Mouse (Mus musculus): Measurements from ENCODE around the gene Abcb11. TPM values are rescaled to one million over a fixed set of nuclear protein-coding genes. Genes with fewer than 3 reads are reported as not detected.
"Not testable (repeated sequence)": the region's sequence is repeated elsewhere in the genome, so short reads cannot be mapped to it uniquely, and the experiment has no call there.

Gene Abcb11
- polyA plus RNA-seq, 1 experiment from 2014 or later = not detected

DNA sequence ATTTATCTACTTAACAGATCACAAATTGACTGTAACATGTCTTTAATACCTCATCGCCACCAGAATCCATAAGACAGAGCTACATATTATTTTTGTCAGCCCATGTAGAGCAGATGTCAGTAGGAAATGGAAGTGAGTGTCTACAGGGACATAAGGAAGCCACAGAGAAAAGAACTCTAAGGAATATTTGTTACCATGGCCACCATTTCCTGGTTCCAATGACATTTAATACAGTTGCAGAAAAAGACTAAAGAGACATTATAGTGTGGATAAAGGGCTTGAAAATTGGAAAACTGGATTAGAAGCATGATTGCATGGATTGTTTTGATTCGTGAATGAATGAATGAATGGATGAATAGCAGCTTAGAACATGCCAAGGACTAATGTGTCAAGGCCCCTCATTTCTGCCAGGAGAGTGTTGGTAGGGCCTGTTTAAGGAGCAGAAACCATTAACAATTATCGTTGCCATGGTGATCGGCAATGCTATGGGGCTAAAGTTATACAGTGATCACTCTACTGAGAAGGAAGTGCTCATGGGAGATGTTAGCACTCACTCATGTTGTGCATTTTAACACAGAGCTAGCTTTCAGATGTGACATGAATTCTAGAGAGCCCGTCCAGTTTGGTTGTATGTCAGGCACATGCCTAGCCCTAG is 13.8 kb downstream of the Abcb11 start:
- no peak overlapping the region for H3K27ac ChIP-seq
- WGBS = 57% methylated on average over 5 of the region's 5 CpGs

DNA sequence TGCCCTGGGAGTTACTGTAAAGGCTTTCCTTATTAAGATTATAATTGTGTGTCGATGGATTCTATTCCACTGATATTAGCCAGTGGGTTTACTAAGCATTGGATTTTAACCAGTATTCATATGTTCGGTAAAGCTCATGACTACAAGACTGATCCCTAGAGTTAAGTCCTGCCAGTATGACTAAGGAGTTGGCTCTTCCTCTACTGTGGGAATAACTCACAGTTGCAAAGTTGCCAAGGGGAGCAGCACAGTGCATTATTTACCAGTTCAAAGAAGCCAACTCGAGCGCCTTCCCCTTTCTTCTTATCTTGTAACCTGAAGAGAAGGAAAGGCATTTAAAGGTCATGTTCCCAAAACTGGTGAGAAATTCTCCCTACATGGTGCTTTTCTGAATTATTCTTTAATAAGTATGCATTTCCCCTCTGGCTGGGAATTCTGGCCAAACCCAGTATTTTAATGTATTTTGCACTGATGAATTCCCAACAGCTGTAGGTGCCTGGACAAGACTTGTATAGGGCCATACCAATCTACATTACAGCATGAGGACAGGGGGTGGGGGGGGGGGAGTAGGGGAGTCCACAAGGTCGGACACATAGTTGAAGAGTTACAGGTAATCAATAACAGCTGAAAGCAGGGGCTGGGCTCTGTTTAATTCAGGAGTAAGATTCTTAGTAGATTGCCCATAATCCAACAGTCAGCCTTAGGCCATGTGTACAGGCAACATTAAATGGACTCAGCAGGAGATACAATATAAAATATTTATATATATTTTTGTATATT is 17.3 kb downstream of the Abcb11 start:
- Histone ChIP-seq H3K9ac (no peak overlapping the region), H3K27me3 (replicated peaks) (no peaks in the 10 kb centered on the region; the same call in 1 of the 2 replicates), H3K4me3 (no peak overlapping the region), H3K36me3 (replicated peaks) (no peaks in the 10 kb centered on the region), H3K27ac (no peak overlapping the region), H3K4me2 (no peak overlapping the region), H3K4me1 (no peaks in the 10 kb centered on the region), H3K9me3 (no peaks in the 10 kb centered on the region)
- 85% methylated on average over 5 of the region's 5 CpGs for WGBS
- ATAC-seq (replicated peaks) = no peak

More for the DNA sequence above, 13.8 kb downstream of the Abcb11 start:
- no peaks in the 10 kb centered on the region for H3K9me3 ChIP-seq
- H3K36me3 ChIP-seq (replicated peaks) = no peaks in the 10 kb centered on the region
- ATAC-seq (replicated peaks) = peak; percentile 86
- no peak overlapping the region for H3K4me2 ChIP-seq
- H3K9ac ChIP-seq = no peak overlapping the region
- no peaks in the 10 kb centered on the region; the same call in 1 of the 2 replicates for H3K27me3 ChIP-seq (replicated peaks)
- H3K4me1 ChIP-seq = no peaks in the 10 kb centered on the region
- no peak overlapping the region for H3K4me3 ChIP-seq

DNA sequence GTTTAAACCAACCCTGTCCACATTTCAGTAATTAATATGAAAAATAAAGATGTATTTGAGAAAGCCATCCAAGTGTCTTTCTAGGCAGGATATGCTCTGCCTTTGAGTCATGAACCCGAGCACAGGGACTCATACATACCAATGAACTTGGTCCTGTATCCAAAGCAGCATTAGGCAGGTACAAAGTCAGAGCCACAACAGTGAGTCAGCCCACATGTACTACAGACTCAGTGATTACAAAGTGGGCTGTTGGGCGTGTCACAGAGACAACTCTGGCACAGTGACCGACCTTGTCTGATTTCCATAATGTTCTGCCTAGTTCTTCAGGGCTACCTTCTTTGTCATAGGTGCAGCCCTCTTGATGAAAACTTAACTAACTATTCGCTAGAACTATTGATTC is 19.4 kb downstream of the Abcb11 start:
- Histone ChIP-seq H3K4me1 (no peaks in the 10 kb centered on the region), H3K36me3 (replicated peaks) (no peaks in the 10 kb centered on the region), H3K27ac (no peak overlapping the region), H3K9ac (no peak overlapping the region), H3K27me3 (replicated peaks) (no peaks in the 10 kb centered on the region; the same call in 1 of the 2 replicates), H3K4me3 (no peak overlapping the region), H3K9me3 (no peaks in the 10 kb centered on the region), H3K4me2 (no peak overlapping the region)
- 83% methylated on average over 4 of the region's 4 CpGs for WGBS
- ATAC-seq (replicated peaks) = no peak

DNA sequence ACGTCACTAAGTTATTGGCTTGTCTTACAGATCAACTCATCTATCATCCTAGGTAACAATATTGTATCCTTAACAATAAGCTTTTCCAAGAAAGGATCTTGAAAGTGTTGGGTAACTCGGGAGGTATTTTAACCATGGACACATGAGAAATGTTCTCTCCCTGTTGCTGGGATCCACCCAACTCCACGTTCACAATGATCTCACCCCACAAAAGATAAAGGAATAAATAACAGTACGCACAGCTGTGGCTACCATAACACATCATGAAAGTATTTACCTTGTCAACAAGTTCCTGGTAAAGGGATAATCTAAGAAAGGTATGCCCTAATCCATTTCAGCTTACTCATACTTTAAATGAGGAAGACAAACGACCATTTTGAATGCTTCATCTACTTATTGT is 21.0 kb downstream of the Abcb11 start:
- Histone ChIP-seq H3K27me3 (replicated peaks) (no peaks in the 10 kb centered on the region; the same call in 1 of the 2 replicates), H3K4me3 (no peak overlapping the region), H3K9me3 (no peaks in the 10 kb centered on the region), H3K4me2 (no peak overlapping the region), H3K27ac (no peak overlapping the region), H3K9ac (no peak overlapping the region), H3K4me1 (no peaks in the 10 kb centered on the region), H3K36me3 (replicated peaks) (no peaks in the 10 kb centered on the region)
- no peak for ATAC-seq (replicated peaks)
- WGBS = 76% methylated on average over 5 of the region's 5 CpGs

DNA sequence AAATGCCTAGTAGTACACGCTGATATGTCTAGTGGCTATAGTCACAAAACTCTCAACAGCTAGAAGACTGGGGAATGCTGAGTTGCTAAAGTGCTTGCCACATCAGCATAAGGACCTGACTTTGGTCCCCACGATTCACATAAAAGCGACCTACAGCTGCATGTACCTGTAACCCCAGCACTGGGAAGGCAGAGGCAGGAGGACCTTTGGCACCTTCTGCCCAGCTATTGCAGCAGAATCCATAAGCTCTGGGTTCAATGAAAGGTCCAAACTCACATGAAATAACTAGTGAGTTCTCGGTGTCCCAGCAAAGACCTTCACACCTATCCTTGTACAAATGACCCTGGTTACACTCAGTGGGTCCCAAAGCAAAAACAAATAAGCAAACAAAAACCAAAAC is 31.1 kb downstream of the Abcb11 start:
- H3K36me3 ChIP-seq (replicated peaks) = no peaks in the 10 kb centered on the region
- no peaks in the 10 kb centered on the region for H3K9me3 ChIP-seq
- H3K4me3 ChIP-seq = no peak overlapping the region
- H3K4me1 ChIP-seq = no peaks in the 10 kb centered on the region
- H3K27me3 ChIP-seq (replicated peaks) = no peaks in the 10 kb centered on the region
- no peak overlapping the region for H3K4me2 ChIP-seq
- no peak for ATAC-seq (replicated peaks)
- H3K9ac ChIP-seq = no peak overlapping the region
- 95% methylated on average over 4 of the region's 4 CpGs for WGBS
- no peak overlapping the region for H3K27ac ChIP-seq

DNA sequence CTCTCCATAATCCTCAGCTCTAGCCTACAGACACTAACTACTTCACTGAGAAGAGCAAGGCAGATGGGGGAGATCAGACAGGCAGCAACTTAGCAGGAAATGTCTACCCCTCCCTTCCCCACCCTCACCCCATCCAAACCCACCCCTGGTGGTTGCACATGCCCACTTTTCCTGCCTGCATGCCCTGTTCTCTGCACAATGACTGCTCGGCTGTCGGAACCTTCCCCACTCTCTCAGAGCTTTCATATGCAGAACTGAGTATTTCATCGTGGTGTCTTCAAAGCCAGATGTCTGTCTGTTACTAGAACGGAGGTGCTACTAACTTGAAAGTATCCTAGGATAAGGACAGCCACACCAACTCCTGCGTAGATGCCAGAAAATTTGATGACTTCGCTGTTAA is 34.3 kb downstream of the Abcb11 start:
- H3K4me1 ChIP-seq = no peaks in the 10 kb centered on the region
- no peak overlapping the region for H3K4me3 ChIP-seq
- no peak overlapping the region for H3K27ac ChIP-seq
- H3K9me3 ChIP-seq = no peaks in the 10 kb centered on the region
- no peaks in the 10 kb centered on the region for H3K36me3 ChIP-seq (replicated peaks)
- H3K4me2 ChIP-seq = no peak overlapping the region
- WGBS = 75% methylated on average over 6 of the region's 6 CpGs
- ATAC-seq (replicated peaks) = no peak
- H3K9ac ChIP-seq = no peak overlapping the region
- no peaks in the 10 kb centered on the region for H3K27me3 ChIP-seq (replicated peaks)

DNA sequence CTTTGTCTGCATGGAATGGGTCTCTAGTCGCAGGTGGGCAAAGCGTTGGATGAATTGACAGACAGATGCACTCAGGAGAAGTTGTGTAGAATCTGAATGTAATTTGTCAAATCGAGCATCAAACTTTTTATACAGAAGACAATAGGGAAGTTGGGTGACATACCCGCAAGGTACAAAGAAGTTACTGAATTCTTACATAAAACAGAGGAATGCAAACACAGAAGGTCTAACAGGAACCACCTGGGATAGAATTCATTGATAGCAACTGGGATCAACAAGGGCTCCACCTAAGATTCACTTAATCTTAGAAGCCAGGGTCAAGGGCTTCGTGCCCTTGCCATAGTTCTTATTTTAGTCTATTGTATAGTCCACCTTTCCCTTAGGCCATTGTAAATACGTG is 41.8 kb downstream of the Abcb11 start:
- H3K27me3 ChIP-seq (replicated peaks); H3K27ac ChIP-seq; H3K4me2 ChIP-seq; H3K9ac ChIP-seq; H3K4me1 ChIP-seq; H3K4me3 ChIP-seq; ATAC-seq (replicated peaks); H3K36me3 ChIP-seq (replicated peaks); H3K9me3 ChIP-seq: not testable (repeated sequence)
- 87% methylated on average over 6 of the region's 6 CpGs for WGBS

DNA sequence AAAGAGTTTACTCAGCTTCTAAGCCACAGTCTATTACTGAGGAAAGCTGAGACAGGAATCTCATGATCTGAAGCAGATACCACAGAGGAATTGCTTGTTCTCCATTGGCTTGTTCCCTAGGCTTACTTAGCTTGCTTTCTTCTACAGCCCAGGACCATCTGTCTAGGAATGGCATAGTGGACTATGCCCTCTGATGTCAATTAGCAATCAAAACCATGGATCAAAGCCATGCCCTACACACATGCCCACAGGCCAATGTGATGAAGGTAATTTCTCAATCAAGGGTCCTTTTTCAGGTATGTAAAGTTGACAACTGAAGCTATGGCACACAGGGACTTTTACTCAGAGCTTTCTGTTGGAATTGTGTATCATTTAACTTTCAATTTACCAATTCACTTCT is 47.9 kb downstream of the Abcb11 start:
- no peak overlapping the region for H3K4me2 ChIP-seq
- H3K27me3 ChIP-seq (replicated peaks) = no peaks in the 10 kb centered on the region
- H3K4me3 ChIP-seq = no peak overlapping the region
- H3K36me3 ChIP-seq (replicated peaks) = no peaks in the 10 kb centered on the region
- no peak for ATAC-seq (replicated peaks)
- no peak overlapping the region for H3K9ac ChIP-seq
- no peaks in the 10 kb centered on the region for H3K4me1 ChIP-seq
- H3K27ac ChIP-seq = no peak overlapping the region
- H3K9me3 ChIP-seq = no peaks in the 10 kb centered on the region

DNA sequence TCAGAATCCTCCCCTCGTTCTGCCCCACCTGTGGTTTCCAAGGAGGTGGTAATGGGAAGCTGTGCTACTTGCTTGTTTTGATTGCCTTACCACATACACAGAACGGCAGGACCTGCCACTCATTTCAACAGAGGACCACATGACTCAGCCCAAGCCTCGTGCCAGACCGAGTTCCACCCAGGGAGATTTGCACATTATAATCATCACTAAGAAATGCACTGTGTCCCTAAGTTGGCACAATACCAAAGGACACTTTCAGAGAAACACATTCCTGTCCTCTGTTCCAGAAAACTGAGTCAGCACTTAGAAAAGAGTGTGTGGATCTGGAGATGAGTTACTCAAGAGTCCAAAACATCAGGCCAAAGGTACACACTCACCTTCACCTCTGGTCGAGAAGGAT is 53.4 kb downstream of the Abcb11 start:
- Histone ChIP-seq H3K36me3 (replicated peaks) (no peaks in the 10 kb centered on the region), H3K4me1 (no peaks in the 10 kb centered on the region)
- WGBS = 69% methylated on average over 5 of the region's 5 CpGs

DNA sequence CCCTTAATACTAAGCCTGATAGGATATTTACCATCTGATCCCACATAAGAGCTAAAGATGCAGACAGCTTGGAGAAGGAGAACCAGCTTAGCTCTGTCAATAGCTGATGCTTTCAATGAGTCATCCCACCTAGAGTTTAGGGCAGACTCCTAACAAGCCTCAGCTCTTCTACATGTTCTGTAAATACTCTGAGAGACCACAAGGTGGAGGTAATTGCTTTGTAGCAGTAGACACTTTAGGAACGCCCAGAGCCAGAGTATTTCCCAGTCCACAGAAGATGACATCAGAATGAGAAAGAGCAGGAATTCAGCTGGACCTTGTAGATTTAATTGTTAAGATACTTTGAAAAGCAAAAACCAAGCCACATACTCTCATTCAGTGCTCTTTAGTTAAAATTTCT is 66.5 kb downstream of the Abcb11 start:
- H3K4me2 ChIP-seq = no peak overlapping the region
- WGBS = 8% methylated on average over 1 of the region's 1 CpGs
- no peak overlapping the region for H3K27ac ChIP-seq
- no peaks in the 10 kb centered on the region for H3K36me3 ChIP-seq (replicated peaks)
- no peaks in the 10 kb centered on the region for H3K27me3 ChIP-seq (replicated peaks)
- no peaks in the 10 kb centered on the region for H3K4me1 ChIP-seq
- no peak overlapping the region for H3K4me3 ChIP-seq
- no peak overlapping the region for H3K9ac ChIP-seq
- no peaks in the 10 kb centered on the region for H3K9me3 ChIP-seq
- ATAC-seq (replicated peaks) = no peak

More for the DNA sequence above, 53.4 kb downstream of the Abcb11 start:
- H3K4me2 ChIP-seq = no peak overlapping the region
- no peak overlapping the region for H3K9ac ChIP-seq
- H3K9me3 ChIP-seq = no peaks in the 10 kb centered on the region
- no peak overlapping the region for H3K27ac ChIP-seq
- no peak for ATAC-seq (replicated peaks)
- H3K4me3 ChIP-seq = no peak overlapping the region
- no peaks in the 10 kb centered on the region for H3K27me3 ChIP-seq (replicated peaks)

DNA sequence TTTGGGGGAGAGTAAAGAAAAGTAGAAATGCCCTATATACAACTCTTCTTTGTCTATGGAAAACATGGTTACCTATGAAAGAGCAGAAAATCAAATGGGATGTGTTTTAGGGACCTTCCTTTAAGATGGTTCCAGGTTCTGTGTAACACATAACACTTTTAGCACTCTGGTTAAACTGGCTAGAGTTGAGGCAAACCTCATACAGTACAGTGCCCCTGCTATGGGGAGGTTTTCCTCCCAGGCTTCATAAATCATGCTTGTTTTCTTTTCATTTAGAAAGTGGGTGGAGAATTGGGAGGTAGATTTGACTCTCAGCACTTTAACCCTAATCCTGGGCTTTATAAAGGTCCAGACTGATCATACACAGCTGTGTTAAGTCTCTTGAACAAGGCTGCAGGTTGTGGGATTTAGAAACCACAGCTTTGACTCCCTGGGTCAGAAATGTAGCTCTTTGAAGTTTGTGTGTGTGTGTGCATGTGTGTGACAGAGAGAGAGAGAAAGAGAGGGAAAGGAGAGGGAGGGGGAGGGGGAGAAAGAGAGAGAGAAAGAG is 78.3 kb downstream of the Abcb11 start:
- H3K9ac ChIP-seq = no peak overlapping the region

DNA sequence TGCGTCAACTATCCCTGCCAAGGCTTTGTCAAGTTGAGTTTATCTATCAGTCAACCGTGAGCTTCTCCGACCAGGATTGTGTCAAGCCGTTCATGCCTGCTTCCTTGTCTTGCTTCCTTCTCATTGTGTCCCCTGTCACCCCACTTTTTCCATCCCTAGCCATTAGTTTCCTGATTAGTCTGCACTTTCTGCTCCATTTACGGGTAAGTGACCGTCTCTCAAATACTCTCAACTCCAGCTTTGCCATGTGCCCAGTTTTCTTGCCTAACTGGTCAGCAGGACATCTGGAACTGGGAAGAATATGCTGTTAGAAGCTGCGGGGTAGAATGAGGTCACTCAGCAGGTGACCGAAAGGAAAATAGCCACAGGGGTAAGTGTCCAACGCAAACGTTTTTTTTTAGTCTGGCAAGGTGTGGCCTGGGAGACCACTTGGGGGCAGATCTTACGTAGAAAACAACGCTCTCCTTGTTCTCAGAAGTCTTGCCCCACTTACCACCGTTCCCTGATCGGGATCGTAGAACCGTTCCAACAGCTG is 94.1 kb downstream of the Abcb11 start:
- ATAC-seq (replicated peaks) = no peak
- no peak overlapping the region for H3K4me3 ChIP-seq
- no peaks in the 10 kb centered on the region for H3K27me3 ChIP-seq (replicated peaks)
- H3K9ac ChIP-seq = no peak overlapping the region
- H3K9me3 ChIP-seq = no peaks in the 10 kb centered on the region
- no peak overlapping the region for H3K27ac ChIP-seq
- no peak overlapping the region for H3K4me2 ChIP-seq
- peaks cover 7% of the 10 kb centered on the region; the same call in 1 of the 2 replicates for H3K4me1 ChIP-seq
- no peaks in the 10 kb centered on the region for H3K36me3 ChIP-seq (replicated peaks)
- whole genome bisulfite sequencing = 60% methylated on average over 16 of the region's 16 CpGs

More for the DNA sequence above, 78.3 kb downstream of the Abcb11 start:
- Histone ChIP-seq H3K4me3 (no peak overlapping the region), H3K4me1 (no peaks in the 10 kb centered on the region), H3K27ac (no peak overlapping the region), H3K4me2 (no peak overlapping the region), H3K27me3 (replicated peaks) (no peaks in the 10 kb centered on the region), H3K9me3 (no peaks in the 10 kb centered on the region), H3K36me3 (replicated peaks) (no peaks in the 10 kb centered on the region)
- ATAC-seq (replicated peaks) = no peak
